Mouse (Mus musculus) kidney, embryonic 15.5 days (tissue): Measurements from ENCODE around the gene Tspan13. TPM values are rescaled to one million over a fixed set of nuclear protein-coding genes. Genes with fewer than 3 reads are reported as not detected.

Source experiments
- ATAC-seq: fragments of 200-750 bp; cut with Nextera tagmentation; replicated peaks from 2 replicates; pipeline ENCODE4 v1.8.0; 2017; ENCODE audit warnings: moderate TSS enrichment; ENCODE audit not compliant: low FRiP score
- H3K27ac ChIP-seq: fragments of 300-500 bp; sonication (generic); 2 replicates; pipeline ENCODE4 v1.5.1; 2015; ENCODE audit warnings: mild to moderate bottlenecking, inconsistent platforms
- H3K27me3 ChIP-seq: fragments of 300-500 bp; sonication (generic); 2 replicates; pipeline ENCODE4 v1.6.1; 2015; ENCODE audit warnings: inconsistent platforms
- H3K36me3 ChIP-seq: fragments of 300-500 bp; sonication (generic); 2 replicates; pipeline ENCODE4 v1.6.1; 2015; ENCODE audit warnings: inconsistent platforms
- H3K4me1 ChIP-seq: fragments of 300-500 bp; sonication (generic); 2 replicates; pipeline ENCODE4 v1.6.1; 2015; ENCODE audit warnings: inconsistent platforms
- H3K4me2 ChIP-seq: fragments of 300-500 bp; sonication (generic); 2 replicates; pipeline ENCODE4 v1.6.1; 2015; ENCODE audit warnings: moderate library complexity, mild to moderate bottlenecking, inconsistent platforms
- H3K4me3 ChIP-seq: fragments of 300-500 bp; sonication (generic); replicated peaks from 2 replicates; pipeline ENCODE4 v1.5.1; 2015; ENCODE audit warnings: mild to moderate bottlenecking, inconsistent platforms
- H3K9ac ChIP-seq: fragments of 300-500 bp; sonication (generic); 2 replicates; pipeline ENCODE4 v1.6.1; 2015; ENCODE audit warnings: mild to moderate bottlenecking, inconsistent platforms
- H3K9me3 ChIP-seq: fragments of 300-500 bp; sonication (generic); replicated peaks from 2 replicates; pipeline ENCODE4 v1.6.1; 2016; ENCODE audit warnings: inconsistent platforms
- WGBS: fragments of 180-500 bp; shearing (Covaris S2); methylation state at CpG from one replicate; pipeline ENCODE4 v1.1.7; 2015; ENCODE audit warnings: mixed read lengths; 5-methylcytosine and 5-hydroxymethylcytosine counted together
- polyA plus RNA-seq: library from polyadenylated mRNA; unstranded; fragments of >200 nt; fragmentation: Nextera tagmentation; extraction: Ambion mirVana; gene quantifications from 2 replicates; pipeline ENCODE4 v1.2.1, GENCODE M21; 2015

Gene Tspan13
- polyA plus RNA-seq, 1 experiment from 2014 or later = 110 TPM

GRCm38 (mm10) chr12:35966098-35966767 is 76.1 kb downstream of the Tspan13 start:
- Histone ChIP-seq H3K4me2 (no peak overlapping the region), H3K4me3 (no peak overlapping the region), H3K27me3 (no peaks in the 10 kb centered on the region), H3K36me3 (no peaks in the 10 kb centered on the region), H3K27ac (no peak overlapping the region), H3K9me3 (no peaks in the 10 kb centered on the region; the same call in 1 of the 2 replicates), H3K9ac (no peak overlapping the region), H3K4me1 (no peaks in the 10 kb centered on the region)
- 0 out of 2 replicates have a peak, but pooled peaks have one; percentile 36 for ATAC-seq
- 38% methylated on average over 7 of the region's 7 CpGs for WGBS

Other genes starting within 250 kb of the Tspan13 start
- not detected in 2 replicates for gene Agr3, start 116.9 kb downstream of the Tspan13 start, polyA plus RNA-seq
- gene Agr2, start 49.6 kb downstream of the Tspan13 start, polyA plus RNA-seq = 1.4 and 31.8 TPM in 2 replicates
- 36.3 and 36.9 TPM in 2 replicates for gene Ankmy2, start 114.6 kb upstream of the Tspan13 start, polyA plus RNA-seq
- gene Bzw2, start 115.6 kb upstream of the Tspan13 start, polyA plus RNA-seq = 221 and 225 TPM in 2 replicates
- gene Lrrc72, start 210.9 kb upstream of the Tspan13 start, polyA plus RNA-seq = not detected in 2 replicates